Mouse (Mus musculus): ENCODE results near the gene Ccnjl.
A peak's percentile ranks its signal among the peaks of the same experiment; 100 is the strongest.

DNA sequence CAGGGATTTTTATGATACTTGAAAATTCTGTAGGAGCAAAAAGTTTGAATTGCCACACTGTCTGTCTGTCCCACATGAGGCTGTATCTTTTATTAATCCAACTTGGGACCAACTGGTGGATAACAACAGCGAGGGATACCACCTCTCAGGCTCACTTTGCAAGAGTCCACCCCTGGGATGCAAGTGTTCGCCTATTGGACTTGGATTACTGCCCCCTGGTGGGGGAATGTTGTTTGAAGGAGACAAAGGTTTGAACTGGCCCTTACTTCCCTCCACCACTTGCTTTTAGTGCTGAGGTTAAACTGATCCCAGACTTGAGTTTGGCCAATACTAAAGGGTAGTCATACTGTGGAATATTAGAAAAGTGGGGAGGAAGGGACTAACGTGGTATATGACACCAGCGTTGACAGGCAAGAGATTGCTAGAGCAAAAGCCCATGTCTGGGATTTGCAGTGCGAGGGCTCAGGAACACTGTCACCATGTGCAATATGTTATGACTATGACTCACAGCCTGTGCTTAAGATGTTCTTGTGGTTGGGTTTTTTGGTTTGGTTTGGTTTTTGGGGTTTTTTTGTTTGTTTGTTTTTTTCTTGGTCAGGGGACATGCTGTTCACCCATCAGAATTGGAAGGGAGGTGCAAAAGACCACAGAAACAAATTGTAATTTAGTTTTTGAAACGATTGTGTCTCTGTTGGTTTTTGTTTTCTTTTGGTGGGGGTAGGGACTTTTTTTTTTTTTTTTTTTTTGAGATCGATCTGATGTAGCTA lies 57.9 kb downstream of the Ccnjl start, which contains the start of gene 4933415A04Rik:
- TF ChIP-seq CTCF (IDR thresholded peaks at IDR 0.05; ENCODE audit: low read depth, low read length) (peak; percentile 46), POLR2A (IDR thresholded peaks at IDR 0.05; ENCODE audit: extremely low read depth, insufficient read depth, low read length) (no peak)
